Mouse (Mus musculus) thymus, adult 2 months (tissue): ENCODE data around the gene Vmn1r76.

Experiments
- CTCF ChIP-seq: fragments of 200-500 bp; IDR thresholded peaks from 2 replicates; pipeline ENCODE4 v1.5.1; 2012; ENCODE audit warnings: mild to moderate bottlenecking, control low read depth, low read length, moderate library complexity, borderline replicate concordance; ENCODE audit not compliant: control insufficient read depth, poor library complexity, insufficient read depth; ENCODE audit errors: extremely low read depth
- POLR2A ChIP-seq: fragments of 200-500 bp; IDR thresholded peaks from 2 replicates; pipeline ENCODE4 v1.6.1; 2012; ENCODE audit warnings: mild to moderate bottlenecking, low read length, control low read depth, moderate library complexity; ENCODE audit not compliant: control insufficient read depth, poor library complexity, insufficient read depth; ENCODE audit errors: extremely low read depth

GRCm38 (mm10) chr7:11938113-11938512 is at the start of gene Vmn1r76:
- no peak for TF ChIP-seq CTCF
- no peak for TF ChIP-seq POLR2A
